Mouse (Mus musculus): ENCODE data around the gene Trp53rkb. TPM values are rescaled to one million over a fixed set of nuclear protein-coding genes. Genes with fewer than 3 reads are reported as not detected.
"Not testable (repeated sequence)": the region's sequence is repeated elsewhere in the genome, so short reads cannot be mapped to it uniquely, and the experiment has no call there.

The Trp53rkb gene
- 1 to 10 TPM; 1.4 to 2.6 (median 2.3) TPM for total RNA-seq (2022)

- no peak for DNase-seq (ENCODE audit: low spot score in 2 of 2)
These were observed at the start of gene Trp53rkb for GRCm38 (mm10) chr2:166792355-166792754. TSS of gene Trp53rkb (plus strand) at chr2:166792531.

- no peak for DNase-seq (ENCODE audit: low spot score in 2 of 2)
These were observed 48.8 kb upstream of the Trp53rkb start for GRCm38 (mm10) chr2:166743504-166743903.

DNA sequence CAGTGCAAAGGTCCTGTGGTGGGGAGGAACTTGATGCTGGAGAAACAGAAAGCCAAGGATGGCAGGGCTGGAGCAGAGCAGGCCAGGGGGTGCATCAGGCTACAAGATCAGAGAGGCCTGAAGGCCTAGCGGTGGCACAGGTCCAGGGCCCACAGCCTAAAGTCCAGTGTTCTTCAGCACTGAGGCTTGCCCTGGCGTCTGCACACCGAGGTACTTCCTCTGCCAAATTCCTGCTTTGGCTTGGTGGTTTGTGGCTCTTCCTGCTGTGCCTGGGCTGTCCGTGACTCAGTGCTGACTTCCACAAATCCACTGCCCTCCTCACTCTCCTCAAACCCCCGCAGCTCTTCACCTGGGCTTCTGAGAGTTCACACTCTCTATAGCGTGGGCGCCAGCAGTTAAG lies 47.9 kb upstream of the Trp53rkb start:
- no peak for DNase-seq (ENCODE audit: low spot score in 2 of 2)

GRCm38 (mm10) chr2:166745849-166746248 lies 46.5 kb upstream of the Trp53rkb start:
- DNase-seq (ENCODE audit: low spot score in 2 of 2): no peak

DNA sequence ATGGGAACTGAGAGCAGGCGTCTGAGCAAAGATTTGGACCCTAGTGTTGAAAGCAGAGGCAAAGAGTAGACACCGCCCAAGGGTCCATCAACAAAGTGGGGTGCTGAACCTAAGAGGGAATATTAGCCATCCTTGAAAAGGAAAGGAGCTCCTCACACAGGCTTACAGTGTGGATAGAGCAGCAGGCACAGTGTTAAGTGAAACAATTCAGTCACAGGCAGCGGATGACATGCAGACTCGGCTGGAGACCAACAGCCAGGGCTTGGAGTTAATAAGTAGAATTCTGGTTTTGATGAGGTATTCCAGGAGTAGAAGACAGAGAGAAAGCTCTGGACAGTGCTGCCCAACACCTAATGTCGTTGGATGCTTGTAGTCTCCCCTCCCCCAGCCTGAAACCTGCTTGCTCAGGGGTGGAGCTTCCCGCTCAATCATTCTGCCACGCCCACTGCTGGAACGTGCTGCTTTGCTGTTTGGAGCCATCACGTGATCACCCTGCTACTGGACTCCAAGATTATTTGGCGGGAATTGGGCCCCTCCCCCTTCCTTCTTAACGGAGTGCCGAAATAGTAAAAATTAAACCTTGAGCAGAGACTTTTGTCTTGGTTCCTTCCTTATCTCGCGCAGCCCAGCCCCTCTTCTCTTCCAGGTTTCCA lies 45.9 kb upstream of the Trp53rkb start:
- DNase-seq (ENCODE audit: low spot score in 2 of 2): not testable (repeated sequence)

GRCm38 (mm10) chr2:166750620-166751191 lies 41.6 kb upstream of the Trp53rkb start:
- no peak for DNase-seq (ENCODE audit: low spot score in 2 of 2)

- DNase-seq (ENCODE audit: low spot score in 2 of 2): no peak
These were observed 38.1 kb upstream of the Trp53rkb start for GRCm38 (mm10) chr2:166754194-166754593.

- DNase-seq (ENCODE audit: low spot score in 2 of 2): no peak
These were observed 37.6 kb upstream of the Trp53rkb start for GRCm38 (mm10) chr2:166754760-166755159.

GRCm38 (mm10) chr2:166757969-166758368 lies 34.4 kb upstream of the Trp53rkb start:
- no peak for DNase-seq (ENCODE audit: low spot score in 2 of 2)

GRCm38 (mm10) chr2:166764051-166764450 lies 28.3 kb upstream of the Trp53rkb start:
- DNase-seq (ENCODE audit: low spot score in 2 of 2): no peak

- no peak for DNase-seq (ENCODE audit: low spot score in 2 of 2)
These were observed 24.7 kb upstream of the Trp53rkb start for GRCm38 (mm10) chr2:166767591-166767990.

GRCm38 (mm10) chr2:166771396-166771795 lies 20.9 kb upstream of the Trp53rkb start:
- DNase-seq (ENCODE audit: low spot score in 2 of 2): peak; percentile 16 to 17

GRCm38 (mm10) chr2:166773587-166773986 lies 18.7 kb upstream of the Trp53rkb start:
- no peak for DNase-seq (ENCODE audit: low spot score in 2 of 2)

GRCm38 (mm10) chr2:166774275-166774674 lies 18.1 kb upstream of the Trp53rkb start:
- DNase-seq (ENCODE audit: low spot score in 2 of 2): no peak

- no peak for DNase-seq (ENCODE audit: low spot score in 2 of 2)
These were observed 16.9 kb upstream of the Trp53rkb start for GRCm38 (mm10) chr2:166775357-166775893.

DNA sequence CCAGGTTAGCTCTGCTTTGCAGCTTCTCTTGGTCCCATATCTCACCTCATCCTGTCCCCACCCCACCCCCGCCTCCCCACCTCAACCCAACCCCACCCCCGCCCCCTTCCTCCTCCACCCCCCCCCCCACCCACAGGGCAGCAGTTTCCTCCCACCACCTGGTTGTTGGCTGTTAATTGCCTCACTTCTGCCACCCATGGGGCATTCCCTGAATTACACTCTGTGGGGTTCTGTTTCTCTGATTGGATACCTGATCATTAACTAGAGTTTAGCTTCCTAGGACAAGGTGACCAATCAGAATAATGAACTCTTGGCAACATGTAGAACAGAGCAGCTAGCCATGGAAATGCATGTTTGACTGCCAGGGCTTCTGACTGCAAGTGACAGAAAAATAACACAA lies 16.1 kb upstream of the Trp53rkb start:
- DNase-seq (ENCODE audit: low spot score in 2 of 2): no peak

- no peak for DNase-seq (ENCODE audit: low spot score in 2 of 2)
These were observed 12.4 kb upstream of the Trp53rkb start for GRCm38 (mm10) chr2:166779956-166780355.

DNA sequence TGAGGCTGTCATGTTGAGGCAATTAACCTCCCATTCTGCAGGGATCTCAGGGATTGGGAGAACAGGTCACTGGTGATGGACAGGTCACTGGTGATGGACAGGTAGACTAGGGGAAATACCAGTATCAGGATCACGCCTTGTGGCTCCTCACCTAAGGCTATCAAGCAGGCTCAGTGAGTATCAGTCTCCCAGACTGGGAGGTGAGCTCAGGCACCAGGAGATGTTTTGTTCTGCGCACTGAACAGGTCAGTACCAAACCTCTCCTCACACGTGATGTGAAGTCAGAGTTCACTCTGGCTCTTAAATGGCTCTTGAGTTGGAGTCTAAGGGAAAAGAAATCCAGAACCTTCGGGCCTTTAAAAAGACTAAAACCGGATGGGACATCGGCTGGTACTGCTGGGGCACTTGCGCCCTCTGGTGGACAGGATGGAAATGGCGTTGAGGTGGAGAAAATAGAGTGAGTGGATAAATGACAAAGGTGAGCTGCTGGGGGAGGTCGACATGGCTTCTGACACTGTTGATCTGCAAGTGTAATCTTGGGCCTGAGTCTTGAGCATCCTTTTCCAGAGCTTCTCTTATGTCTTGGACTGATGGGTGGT lies 11.3 kb upstream of the Trp53rkb start:
- peak; percentile 53 to 59 for DNase-seq (ENCODE audit: low spot score in 2 of 2)

- no peak for DNase-seq (ENCODE audit: low spot score in 2 of 2)
These were observed 8.0 kb upstream of the Trp53rkb start for GRCm38 (mm10) chr2:166784376-166784775.

- DNase-seq (ENCODE audit: low spot score in 2 of 2): peak; percentile 77 to 86
These were observed 5.9 kb upstream of the Trp53rkb start for GRCm38 (mm10) chr2:166786353-166787004.

- DNase-seq (ENCODE audit: low spot score in 2 of 2): no peak
These were observed 593 bp upstream of the Trp53rkb start for GRCm38 (mm10) chr2:166791738-166792137.
